Mouse (Mus musculus) bone marrow, adult 2 months (tissue): ENCODE data around the gene Fam199x. TPM values are rescaled to one million over a fixed set of nuclear protein-coding genes. Genes with fewer than 3 reads are reported as not detected.

ENCODE experiments used
- H3K27ac ChIP-seq: fragments of 200-500 bp; 2 replicates; pipeline ENCODE4 v1.5.1; 2012; ENCODE audit warnings: low read depth, mild to moderate bottlenecking, control low read depth, inconsistent platforms, low read length; ENCODE audit not compliant: control insufficient read depth, poor library complexity, insufficient read depth
- H3K4me1 ChIP-seq: fragments of 200-500 bp; 2 replicates; pipeline ENCODE4 v1.6.1; 2011; ENCODE audit warnings: low read length; ENCODE audit not compliant: control insufficient read depth, insufficient read depth
- H3K4me3 ChIP-seq: fragments of 200-500 bp; replicated peaks from 2 replicates; pipeline ENCODE3; 2011; ENCODE audit warnings: mild to moderate bottlenecking, low read depth, low read length, control low read depth; ENCODE audit not compliant: control insufficient read depth
- CTCF ChIP-seq: fragments of 200-500 bp; IDR thresholded peaks from 2 replicates; pipeline ENCODE4 v1.5.1; 2011; ENCODE audit warnings: low read length, control low read depth; ENCODE audit not compliant: control insufficient read depth, insufficient read depth
- POLR2A ChIP-seq: fragments of 200-500 bp; IDR thresholded peaks from 2 replicates; pipeline ENCODE4 v1.6.1; 2011; ENCODE audit warnings: low read depth, mild to moderate bottlenecking, control low read depth, low read length, borderline replicate concordance; ENCODE audit not compliant: control insufficient read depth
- WGBS: fragments of 180-500 bp; shearing (Covaris S2); methylation state at CpG from one replicate; pipeline ENCODE4 v1.1.7; 2018; 5-methylcytosine and 5-hydroxymethylcytosine counted together
- polyA plus RNA-seq: library from polyadenylated mRNA; stranded (reverse); fragments of >200 nt; gene quantifications from 2 replicates; pipeline ENCODE4 v1.2.4, GENCODE M21; 2011; ENCODE audit warnings: low replicate concordance; ENCODE audit not compliant: missing spikeins, insufficient read depth, insufficient read length

Gene Fam199x
- polyA plus RNA-seq, 1 experiment = 1.6 TPM

DNA sequence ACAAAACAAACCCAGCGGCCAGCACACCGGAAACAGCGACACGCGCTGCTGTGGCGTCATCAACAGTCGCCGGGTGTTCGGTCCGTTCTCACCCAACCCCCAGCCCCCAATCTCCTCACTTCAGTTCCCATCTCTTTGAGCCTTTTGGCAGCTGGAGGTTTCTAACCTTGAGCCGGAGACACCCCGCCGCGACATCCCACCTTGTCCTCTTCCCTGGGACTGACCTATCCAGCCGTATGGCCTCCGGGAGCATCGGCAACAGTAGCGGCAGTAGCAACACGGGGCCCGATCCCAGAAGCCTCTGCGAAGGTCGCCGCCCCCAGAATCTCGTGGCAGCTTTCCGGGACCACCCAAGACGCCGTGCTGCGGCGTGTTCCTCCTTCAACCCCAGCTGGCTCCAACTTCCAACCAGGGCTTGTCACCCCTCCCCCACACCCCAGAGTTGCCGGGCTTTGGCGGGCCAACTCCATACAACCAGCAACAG, 11.4 kb upstream of the Fam199x start, which contains the start of gene Slc25a53:
Gene Slc25a53, minus strand, starts transcription at position 303 of the 484 bp plus-strand sequence.
- 12% methylated on average over 31 of the region's 31 CpGs for WGBS
- H3K4me3 ChIP-seq = peak within 1 kb of the TSS; percentile 93
- peak within 1 kb of the TSS; percentile 85 for H3K27ac ChIP-seq
- no peaks in the 10 kb centered on the region; the same call in 1 of the 2 replicates for H3K4me1 ChIP-seq
- TF ChIP-seq CTCF (no peak), POLR2A (peak; percentile 33; the same call in 1 of the 2 replicates)

DNA sequence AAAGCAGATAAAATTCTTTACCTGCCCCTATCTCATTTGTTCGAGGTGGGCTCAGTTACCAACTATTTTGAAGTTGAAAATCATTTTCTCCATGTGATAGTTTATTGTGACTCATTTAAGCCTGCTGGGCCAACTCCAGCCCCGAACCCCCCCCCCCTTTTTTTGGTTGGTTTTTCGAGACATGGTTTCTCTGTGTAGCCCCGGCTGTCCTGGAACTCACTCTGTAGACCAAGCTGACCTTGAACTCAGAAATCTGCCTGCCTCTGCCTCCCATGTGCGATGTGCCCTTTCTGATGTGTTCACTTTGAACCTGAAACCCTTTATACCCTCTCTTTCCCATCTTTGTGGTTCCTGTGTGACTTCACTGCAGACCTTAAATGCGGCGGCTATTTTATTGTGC, 10.9 kb upstream of the Fam199x start:
- 42% methylated on average over 7 of the region's 7 CpGs for WGBS
- Histone ChIP-seq H3K4me3 (peak overlapping the region; percentile 93), H3K27ac (no peak overlapping the region), H3K4me1 (no peaks in the 10 kb centered on the region; the same call in 1 of the 2 replicates)
- no peak for TF ChIP-seq POLR2A
- no peak for TF ChIP-seq CTCF

DNA sequence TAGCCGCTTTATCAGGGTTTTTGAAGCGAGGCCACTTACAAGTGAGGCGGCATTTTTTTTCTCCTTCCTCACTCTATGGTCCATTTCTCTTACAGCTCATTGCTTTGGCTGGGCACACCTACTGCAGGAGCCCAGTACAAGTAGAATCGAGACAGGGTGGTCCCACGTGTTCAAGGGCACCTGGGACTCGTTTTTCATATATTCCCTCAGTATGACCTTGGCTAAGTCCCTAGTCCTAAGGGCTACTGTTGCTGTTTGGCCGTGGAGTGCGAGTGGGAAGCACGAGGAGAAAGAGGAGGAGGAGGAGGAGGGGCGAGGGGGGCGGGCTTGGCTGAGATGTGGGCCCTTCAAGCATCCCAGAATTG, 352 bp upstream of the Fam199x start:
- no peak overlapping the region for H3K27ac ChIP-seq
- H3K4me1 ChIP-seq = no peaks in the 10 kb centered on the region
- no peak overlapping the region for H3K4me3 ChIP-seq
- no peak for TF ChIP-seq POLR2A
- TF ChIP-seq CTCF = no peak
- WGBS = 25% methylated on average over 10 of the region's 11 CpGs

DNA sequence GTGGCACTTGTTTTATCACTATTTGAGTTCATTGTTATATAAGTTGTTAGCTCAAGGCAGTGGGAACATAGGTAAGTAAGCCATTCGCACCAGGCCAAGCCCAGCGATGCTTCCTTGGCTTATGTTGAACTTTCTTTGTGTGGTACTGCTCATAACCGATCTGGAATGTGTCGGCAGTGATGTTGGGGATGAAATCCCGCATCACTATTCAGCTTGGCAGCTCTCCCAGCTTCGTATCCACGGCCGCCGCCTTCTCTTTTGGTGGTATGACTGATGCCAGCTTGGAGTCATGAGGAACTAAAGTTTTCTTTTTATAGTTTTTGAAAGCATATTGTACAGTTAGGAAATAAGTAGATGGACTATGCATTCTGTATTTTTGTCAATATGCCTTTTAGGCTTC, 13.8 kb downstream of the Fam199x start:
- H3K4me1 ChIP-seq = no peaks in the 10 kb centered on the region
- H3K4me3 ChIP-seq = no peak overlapping the region
- no peak overlapping the region for H3K27ac ChIP-seq
- WGBS = 86% methylated on average over 9 of the region's 9 CpGs
- TF ChIP-seq CTCF (no peak), POLR2A (no peak)

DNA sequence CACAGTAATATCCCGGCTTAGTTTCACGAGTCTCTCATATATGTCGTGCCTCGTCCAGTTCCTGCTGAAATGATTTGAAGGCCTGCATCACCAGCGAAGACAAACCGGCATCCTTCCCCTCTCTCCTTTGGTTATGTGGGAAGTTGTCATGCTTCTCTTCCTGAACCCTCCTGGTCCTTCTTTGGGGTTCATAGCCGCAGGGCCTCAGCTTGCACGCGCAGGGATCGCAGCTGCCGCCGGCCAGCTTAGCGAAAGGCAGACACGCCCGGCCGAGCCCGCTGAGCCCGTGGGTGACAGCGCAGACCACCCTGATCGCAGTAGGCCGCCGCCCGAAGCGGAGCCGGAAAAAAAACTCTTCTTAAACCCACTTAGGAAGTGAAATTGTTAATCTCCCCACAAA, 55.1 kb downstream of the Fam199x start:
- no peak for TF ChIP-seq CTCF
- no peak for TF ChIP-seq POLR2A
- Histone ChIP-seq H3K4me3 (no peak overlapping the region), H3K27ac (no peak overlapping the region), H3K4me1 (no peaks in the 10 kb centered on the region)
- 19% methylated on average over 25 of the region's 25 CpGs for WGBS

DNA sequence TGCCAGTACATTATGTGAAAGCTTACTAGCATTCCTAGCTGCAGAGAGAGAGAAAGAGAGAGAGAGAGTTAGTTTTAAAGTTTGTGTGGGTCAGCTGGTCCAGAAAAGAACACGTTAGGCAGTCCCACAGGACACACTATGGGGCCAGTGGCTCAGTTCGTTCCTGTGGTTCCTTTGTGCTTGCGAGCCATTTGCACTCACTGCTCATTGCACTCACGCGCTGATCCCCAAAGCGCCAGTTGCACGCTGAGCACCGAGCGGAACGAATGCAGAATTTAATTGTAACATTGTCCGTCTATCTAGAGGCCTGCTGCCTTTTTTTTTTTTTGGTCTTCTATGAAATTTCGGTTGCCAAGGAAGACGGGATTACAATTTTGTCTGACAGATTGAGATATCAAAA, 57.1 kb downstream of the Fam199x start:
- H3K27ac ChIP-seq = no peak overlapping the region
- H3K4me1 ChIP-seq = no peaks in the 10 kb centered on the region
- TF ChIP-seq CTCF = no peak
- no peak for TF ChIP-seq POLR2A
- WGBS = 11% methylated on average over 13 of the region's 13 CpGs
- no peak overlapping the region for H3K4me3 ChIP-seq

DNA sequence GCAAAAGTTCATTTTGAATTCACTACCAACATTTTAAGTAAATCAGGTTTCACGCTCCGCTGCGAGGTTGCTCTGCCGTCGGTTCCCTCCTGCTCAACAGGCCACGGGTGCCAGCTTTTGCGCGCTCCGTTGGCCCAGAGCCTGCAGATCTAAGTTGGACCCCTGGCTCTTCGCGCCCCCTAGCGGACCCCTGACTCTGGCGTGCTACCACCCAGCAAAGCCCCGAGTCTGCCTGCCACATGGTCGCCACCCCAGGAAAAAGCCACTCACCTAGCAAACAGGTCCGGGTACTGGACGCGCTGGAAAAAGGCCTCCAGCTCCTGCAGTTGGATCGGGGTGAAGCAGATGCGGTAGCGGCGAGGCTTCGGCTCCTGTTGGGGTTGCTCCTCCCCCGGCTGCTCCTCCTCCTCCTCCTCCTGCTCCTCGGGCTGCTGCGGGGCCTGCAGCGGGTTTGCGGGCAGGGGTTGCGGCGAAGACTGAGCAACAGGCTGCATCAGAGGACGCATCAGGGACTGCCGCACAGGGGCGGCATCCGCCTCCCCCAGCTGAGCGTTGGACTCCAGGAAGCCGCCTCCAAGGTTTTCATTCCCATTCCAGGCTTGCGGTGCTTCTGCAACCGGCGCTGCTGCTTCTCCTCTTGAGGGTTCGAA, 68.8 kb downstream of the Fam199x start:
- no peak overlapping the region for H3K27ac ChIP-seq
- TF ChIP-seq POLR2A (no peak), CTCF (no peak)
- H3K4me3 ChIP-seq = no peak overlapping the region
- WGBS = 14% methylated on average over 40 of the region's 40 CpGs
- no peaks in the 10 kb centered on the region for H3K4me1 ChIP-seq

DNA sequence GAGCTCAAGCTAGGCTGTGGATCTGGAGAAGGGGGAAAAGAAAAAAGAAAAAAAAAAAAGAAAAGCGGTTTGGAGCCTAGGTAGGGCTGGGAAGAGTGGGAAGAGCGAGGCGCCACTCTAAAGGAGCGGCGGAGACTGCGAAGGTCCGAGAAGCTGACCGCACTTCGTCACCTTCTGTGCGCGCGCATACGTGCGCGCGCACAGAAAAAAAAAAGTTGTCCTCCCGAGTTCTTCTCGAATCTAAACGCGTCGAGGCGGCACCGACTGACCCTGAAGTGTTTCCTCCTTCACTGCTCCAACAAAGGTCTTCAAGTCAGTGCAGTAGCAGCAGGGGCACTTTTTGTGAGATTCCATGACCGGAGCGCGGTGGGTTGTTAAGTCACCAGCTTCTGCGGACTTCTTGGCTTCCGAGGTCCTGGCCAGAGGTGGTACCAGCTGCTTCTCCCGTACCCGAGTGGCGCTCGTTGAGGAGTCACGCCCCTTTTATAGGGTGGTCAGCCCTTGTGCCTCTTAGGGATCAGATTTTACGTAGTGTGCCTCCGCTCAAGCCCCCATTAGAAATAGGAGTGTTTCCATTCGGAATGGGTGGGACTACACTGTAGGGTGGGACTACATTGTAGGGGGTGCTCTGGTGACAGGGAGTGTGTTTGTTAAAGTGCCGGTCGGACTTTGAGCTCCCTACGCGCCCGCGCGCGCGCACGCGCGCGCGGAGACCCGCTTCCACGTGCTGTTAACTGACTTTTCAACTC, 70.5 kb downstream of the Fam199x start:
- 19% methylated on average over 52 of the region's 52 CpGs for WGBS
- Histone ChIP-seq H3K27ac (no peak overlapping the region), H3K4me1 (no peaks in the 10 kb centered on the region), H3K4me3 (no peak overlapping the region)
- TF ChIP-seq CTCF (no peak), POLR2A (no peak)
